Mouse (Mus musculus): ENCODE data around the gene Lrrc27.

Lrrc27 gene

DNA sequence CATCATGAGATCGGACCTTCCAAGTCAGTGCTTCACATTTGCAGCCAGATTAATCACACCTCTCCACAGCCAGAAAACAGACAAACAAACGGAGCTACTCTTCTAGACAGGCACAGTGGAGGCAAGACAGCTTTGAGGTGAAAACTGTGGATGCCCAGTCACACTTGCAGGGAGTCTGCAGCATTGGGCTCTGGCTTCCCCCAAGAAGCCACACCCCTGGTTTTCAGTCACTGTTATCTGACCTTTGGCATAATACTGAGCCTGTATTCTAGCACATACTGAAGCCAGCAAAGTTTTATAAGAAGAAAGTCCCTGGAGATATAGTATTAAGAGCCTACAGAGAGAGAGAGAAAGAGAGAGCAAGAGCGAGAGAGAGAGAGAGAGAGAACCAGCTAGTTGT, 26.6 kb downstream of the Lrrc27 start:
- DNase-seq (ENCODE audit: low read depth, low spot score), result no peak

DNA sequence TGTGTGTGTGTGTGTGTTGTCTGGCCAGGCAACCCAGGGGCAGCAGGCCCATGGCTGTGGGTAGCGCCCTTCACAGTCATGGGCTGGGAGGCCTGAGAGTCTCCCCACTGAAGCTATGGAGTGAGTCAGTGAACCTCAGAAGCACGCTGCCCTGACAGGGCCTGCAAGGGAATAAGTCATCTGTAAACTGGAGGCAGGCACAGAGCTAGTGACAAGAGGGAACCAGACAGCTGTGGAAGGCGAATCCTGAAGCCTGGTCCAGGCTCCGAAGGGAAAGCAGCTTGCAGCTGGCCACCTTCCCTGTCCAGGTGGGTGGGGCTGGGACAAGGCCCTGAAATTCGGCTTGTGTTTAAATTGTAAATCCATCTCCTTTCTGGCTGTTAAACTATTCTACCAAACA, 33.3 kb downstream of the Lrrc27 start:
- no peak for DNase-seq (ENCODE audit: low read depth, low spot score)

DNA sequence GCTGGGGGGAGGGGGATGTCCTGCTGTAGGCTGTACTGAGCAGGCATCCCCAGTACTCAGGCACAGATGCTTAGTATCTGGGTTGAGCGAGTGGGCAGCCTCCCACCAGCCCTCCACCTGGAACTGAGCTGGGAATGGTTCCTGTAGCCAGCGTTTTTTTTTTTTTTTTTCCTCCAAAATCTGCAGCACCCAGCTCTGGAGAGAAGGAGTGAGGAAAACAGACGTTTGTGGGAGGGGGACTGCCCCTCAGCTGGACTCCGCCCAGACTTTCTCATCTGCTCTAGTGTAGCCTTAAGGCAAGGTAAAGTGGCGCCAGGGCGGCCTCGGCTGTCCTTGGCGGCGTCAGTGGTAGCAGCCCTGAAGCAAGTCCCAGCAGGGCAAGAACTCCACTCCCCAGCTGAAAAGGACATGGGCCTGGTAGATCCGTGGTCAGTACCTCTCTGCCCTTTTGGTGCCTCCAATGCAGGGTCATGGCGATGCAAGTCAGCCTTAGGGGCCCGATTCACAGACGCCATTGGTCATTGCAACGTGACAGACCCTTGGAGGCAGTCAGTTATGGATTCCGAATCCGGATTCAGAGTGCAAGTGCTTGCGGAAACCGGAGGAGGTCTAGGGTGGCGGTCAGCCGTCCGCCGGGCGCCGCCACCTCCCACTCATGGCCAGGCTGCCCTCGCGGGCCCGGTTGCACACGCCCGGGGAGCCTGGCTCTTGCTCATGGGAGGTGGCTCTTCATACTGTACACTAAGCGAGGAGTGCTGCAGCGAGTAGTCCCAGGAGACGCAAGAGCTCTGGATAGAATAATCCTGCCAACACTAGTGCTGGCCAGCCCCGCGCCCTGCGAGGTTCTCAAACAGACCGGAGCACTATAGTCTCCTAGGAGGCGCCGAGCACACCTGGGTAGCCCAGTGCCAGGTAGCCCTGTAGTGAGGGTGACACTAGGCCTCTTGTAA, 34.4 kb downstream of the Lrrc27 start:
- DNase-seq (ENCODE audit: low read depth, low spot score), result no peak

DNA sequence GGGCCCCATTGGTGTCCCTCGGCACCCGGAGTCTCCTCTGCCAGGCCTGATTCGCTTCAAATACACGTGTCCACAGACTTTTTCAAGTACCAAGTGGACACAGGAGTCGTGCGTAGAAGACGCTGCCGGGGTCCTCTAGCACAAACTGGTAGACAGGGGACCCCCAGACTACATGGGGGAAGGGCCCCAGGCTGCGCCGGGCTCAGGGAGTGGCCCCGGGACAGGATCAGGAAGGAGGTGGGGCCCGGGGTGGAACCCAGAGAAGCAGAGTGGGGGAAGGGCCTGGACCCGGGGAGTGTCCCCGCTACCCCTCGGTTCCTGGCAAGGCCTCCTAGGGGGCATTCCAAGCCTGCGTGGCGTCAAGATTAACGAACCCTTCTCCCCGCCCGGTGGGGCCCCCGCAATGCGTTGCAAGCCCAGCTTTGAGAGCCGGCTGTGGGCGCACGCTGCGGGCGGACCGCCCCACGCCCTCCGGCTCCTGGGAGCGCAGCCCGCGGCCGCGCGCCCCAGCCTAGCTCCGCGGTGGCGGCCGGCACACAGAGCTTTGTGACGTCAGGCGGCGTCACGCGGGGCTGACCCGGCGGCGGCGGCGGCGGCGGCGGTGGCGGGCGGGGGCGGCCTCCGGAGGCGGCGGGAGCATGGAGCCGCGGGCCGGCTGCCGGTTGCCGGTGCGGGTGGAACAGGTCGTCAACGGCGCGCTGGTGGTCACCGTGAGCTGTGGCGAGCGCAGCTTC, 35.3 kb downstream of the Lrrc27 start, which contains the start of gene Pwwp2b:
Gene Pwwp2b, plus strand, starts transcription at position 602 of the 734 bp plus-strand sequence.
- no peak for DNase-seq (ENCODE audit: low read depth, low spot score)

DNA sequence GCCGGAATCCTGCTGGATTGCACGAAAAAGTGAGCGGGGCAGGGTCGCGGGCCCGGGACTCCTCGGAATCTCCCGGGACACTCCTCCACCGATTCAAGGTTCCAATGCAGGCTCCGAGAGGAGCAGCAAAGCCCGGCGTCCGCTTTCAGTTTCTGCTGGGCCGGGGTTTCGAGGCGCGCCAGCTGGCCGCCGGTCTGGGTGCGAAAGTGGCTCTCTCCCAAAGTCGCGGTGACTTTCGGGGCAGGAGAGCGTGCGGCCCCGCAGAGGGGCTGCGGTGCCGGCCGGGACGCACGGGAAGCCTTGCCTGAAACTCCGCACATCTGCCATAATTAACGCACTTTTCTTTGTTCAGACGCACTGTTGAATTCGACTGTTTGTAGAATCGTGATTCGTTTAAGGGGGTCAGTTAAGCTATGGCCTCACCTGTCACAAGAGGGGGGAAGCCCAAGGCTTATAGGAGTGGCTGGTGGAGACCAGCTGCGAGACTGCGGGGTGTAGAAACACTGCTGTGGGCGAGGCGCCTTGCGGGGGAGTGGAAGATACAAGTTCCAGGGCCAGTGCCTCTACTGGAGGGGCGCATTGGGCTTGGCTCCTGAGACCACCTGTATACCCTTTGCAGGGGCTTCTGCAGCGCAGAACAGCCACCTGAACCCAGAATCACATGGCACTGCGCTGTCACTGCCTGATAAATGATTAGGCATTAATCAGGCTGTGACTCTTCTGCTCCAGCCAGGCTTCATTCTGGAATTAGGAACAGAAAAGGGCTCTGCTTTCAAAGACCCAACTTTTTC, 36.0 kb downstream of the Lrrc27 start:
- DNase-seq (ENCODE audit: low read depth, low spot score), result no peak

DNA sequence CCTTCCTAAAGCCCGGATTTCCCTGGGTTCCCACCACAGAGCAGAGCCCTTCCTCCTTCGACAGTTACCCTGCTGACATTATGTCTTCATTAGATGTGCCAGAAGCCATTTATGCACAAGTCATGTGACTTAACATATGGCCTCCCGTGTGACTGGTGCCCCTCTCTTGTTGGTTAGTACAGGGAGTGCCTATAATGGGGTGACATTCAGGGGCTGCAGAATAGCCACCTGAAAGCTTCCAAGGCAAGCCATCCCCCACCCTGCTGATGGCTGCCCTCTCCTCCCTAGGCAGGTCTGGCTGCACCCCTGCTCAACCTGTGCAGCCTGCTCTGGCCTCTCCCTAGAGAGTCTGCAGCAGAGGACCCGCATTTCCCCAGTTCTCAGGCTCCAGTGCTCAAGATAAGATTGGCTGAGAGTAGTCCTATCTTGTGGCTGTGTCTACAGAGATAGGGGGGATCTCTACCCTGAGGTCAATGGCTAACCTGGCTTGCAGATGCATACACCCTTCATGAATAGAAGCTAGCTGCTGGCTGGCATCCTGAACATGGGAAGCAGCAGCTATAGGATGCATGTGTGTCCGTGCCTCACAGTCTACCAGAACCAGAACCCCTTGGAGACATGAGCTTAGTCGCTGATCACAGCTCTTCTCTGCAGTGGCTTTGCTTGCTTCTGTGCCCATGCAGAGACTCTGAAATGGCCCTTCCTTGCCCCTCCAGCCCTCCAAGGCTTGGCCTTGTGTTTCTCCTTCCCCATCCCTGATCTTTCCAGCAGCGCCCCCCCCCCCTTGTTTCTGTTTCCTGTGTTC, 36.8 kb downstream of the Lrrc27 start:
- no peak for DNase-seq (ENCODE audit: low read depth, low spot score)

DNA sequence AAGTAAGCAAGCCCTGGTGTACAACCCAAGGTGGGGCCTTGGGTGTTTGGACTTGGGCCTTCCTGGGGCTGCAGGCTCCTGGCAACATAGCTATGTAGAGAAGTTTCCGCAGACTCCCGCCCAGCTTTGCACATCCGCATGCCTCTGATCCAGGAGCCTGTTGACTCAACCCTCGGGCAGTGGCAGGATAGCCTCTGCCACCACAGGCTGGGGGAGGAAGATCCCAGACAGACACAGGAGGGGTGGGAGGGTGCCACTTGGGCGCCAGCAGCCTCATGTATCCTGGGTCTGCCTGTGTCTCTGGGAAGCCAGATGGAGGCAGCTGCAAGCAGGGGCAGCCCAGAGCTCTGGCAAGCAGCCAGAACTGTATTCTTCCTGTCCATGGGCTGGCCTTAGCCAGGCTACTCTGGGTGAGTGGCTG, 39.1 kb downstream of the Lrrc27 start:
- DNase-seq (ENCODE audit: low read depth, low spot score), result no peak

DNA sequence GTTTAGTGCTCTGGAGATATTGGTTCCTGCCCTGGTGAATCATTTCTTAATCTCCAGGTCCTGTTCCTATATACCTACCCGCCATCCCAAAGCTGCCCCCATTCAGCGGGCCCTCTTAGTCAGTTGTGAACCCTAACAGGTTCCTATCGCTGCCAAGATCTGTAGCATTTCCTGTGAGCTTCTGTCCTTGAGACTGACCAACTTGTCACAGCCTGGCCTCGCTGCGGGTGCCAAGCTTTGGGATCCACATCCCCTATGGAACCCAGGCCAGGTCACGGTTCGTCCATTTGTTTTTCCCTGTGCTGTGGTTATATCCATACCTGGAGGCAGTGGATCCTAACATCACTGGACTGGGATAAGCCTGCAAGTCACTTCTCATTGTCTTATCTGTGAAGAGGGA, 39.8 kb downstream of the Lrrc27 start:
- DNase-seq (ENCODE audit: low read depth, low spot score), result no peak

DNA sequence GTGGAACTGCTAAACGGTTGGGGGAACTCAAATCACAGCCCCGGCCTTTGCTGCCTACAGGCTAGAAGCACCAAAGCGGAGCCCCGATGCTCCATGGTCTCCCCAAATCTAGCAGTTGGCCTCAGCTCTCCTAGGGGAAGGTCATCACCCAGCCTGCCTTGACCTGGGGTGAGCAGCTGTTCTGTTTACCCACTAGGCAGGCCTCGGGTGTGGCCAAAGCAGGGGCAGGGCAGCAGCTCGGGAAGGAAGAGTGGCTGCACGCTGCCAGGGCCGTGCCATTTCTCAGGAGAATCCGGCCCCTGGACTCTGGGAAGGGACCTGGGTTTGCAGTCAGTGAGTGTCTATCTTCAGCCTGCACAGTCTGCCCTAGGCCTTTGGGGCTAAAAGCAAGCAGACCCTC, 40.2 kb downstream of the Lrrc27 start:
- DNase-seq (ENCODE audit: low read depth, low spot score), result no peak

DNA sequence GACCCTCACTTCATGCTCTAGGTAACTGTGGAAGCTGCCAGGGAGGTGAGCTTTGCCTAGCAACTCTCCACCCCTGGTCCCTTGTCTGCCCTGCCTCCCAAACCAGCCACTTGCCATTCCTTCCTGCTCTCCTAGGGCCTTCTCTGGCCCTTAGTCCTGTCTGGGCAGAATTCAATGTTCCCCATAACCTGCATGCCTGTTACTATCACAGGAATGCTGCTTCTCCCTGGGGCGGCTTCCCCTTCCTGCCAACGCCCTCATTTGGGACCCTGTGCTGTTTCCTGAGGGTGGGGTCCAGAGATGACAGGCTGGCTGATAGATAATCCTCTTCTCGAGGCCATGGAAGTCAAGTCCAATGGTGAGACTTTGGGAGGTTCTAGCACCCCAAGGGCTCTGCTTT, 40.7 kb downstream of the Lrrc27 start:
- DNase-seq (ENCODE audit: low read depth, low spot score), result no peak

DNA sequence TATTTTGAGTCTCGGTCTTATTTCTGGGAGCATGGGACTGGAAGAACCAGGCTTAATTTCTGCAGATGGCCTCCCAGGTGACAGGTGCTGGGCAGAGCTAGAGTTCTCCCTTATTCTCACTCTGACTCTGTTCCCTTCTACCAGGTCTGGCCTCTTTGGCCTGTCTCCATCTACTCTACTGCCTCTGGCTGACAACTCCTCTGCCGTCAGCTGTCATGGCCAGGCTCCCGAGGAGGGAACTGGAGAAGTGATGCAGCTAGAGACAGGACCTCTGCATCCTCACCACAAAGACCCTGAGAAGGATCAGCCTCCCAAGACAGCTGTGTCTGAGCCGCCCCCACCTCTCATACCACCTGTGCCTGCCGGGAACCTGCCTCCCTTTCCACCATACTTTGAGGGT, 41.8 kb downstream of the Lrrc27 start:
- no peak for DNase-seq (ENCODE audit: low read depth, low spot score)

DNA sequence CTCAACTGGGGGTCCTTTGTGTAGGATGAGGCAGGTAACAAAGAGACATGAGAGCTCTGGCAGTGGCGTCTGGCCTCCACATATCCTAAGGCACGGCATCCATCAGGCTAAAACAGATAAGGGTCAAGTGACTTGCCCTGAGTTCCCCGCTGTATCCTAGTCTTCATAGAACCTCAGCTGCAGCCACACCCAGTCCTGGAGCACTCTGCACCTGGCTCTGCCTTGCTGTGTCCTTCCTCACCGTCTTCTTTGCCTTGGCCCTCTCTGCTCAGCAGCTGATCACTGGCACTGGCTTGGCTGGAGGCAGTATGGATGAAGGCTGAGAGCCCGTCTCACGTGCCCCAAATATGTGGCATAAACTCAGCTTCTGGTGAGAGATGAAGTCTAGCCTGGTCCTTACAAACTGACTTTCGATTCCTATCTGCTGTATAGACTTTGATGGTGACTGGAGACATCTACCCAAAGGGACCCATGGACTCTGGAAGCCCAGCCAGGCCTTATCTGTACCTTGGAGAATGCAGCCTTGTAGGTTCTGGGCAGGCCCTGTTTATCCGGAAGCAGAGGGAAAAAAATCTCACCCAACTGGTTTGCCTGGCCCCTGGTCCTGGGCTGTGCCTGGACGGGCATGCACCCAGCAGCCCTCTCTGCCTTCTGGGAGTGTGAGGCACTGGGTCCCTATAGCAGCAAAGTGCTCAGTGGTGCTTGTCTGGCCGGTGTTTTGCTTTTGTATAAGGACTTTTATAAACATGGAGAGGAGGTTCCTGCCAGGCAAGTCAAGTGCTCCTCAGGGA, 45.2 kb downstream of the Lrrc27 start:
- no peak for DNase-seq (ENCODE audit: low read depth, low spot score)

DNA sequence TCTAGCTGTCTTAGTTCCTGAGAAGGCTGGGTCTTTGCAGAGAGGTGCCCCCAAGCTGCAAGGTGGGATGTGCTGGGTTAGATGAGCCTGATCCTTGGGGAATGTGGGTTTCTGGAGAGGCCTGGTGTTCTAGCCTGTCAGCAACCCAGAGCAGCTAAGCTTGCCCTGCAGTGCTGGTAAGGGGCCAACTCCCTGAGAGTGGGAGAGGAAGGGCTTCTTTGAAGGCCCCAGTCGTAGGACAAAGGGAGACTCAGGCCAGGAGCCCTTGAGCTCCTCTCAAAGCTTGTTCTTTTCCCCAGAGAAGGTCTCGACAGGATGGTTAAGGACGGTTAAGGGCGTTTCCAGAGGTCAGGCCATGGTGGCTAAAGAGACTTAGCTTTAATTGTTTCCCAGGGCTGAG, 51.5 kb downstream of the Lrrc27 start:
- DNase-seq (ENCODE audit: low read depth, low spot score), result no peak

DNA sequence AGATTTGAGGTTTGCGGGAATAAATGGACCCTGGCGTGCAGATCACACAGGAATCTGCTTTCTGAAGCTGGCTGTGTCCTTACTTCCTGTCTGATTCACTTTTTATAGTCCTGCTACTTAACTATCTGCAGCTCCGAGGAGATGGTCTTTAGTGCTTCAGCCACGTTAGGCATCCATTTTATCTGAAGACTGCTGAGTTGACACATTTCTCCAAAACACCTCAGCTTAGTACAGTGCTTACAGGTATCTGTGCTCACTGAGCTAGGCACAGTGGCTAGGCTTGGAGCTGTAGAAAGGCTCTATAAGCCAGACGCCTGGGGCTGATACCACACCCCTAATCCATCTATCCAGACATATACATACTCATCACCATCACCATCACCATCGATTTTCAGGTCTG, 52.8 kb downstream of the Lrrc27 start:
- DNase-seq (ENCODE audit: low read depth, low spot score), result no peak

DNA sequence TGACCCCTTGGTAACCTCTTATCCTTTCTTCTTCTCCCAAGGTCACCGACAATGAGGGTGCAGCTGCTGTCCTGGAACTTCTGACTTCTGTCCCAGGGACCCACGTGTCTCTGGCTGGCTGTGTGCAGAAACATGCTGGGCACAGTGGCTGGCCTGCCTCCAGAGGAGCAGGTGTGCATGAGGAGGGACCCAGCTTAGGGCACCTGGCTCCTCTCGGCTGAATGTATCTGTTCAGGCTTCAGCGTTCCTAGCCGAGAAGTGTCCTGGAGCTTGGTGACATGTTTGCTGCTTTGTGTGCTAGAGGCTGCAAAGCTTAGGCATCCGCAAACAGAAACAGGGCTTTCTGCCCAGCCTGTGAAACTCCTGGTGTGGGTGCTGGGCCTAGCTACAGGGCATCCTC, 53.6 kb downstream of the Lrrc27 start:
- DNase-seq (ENCODE audit: low read depth, low spot score), result no peak

DNA sequence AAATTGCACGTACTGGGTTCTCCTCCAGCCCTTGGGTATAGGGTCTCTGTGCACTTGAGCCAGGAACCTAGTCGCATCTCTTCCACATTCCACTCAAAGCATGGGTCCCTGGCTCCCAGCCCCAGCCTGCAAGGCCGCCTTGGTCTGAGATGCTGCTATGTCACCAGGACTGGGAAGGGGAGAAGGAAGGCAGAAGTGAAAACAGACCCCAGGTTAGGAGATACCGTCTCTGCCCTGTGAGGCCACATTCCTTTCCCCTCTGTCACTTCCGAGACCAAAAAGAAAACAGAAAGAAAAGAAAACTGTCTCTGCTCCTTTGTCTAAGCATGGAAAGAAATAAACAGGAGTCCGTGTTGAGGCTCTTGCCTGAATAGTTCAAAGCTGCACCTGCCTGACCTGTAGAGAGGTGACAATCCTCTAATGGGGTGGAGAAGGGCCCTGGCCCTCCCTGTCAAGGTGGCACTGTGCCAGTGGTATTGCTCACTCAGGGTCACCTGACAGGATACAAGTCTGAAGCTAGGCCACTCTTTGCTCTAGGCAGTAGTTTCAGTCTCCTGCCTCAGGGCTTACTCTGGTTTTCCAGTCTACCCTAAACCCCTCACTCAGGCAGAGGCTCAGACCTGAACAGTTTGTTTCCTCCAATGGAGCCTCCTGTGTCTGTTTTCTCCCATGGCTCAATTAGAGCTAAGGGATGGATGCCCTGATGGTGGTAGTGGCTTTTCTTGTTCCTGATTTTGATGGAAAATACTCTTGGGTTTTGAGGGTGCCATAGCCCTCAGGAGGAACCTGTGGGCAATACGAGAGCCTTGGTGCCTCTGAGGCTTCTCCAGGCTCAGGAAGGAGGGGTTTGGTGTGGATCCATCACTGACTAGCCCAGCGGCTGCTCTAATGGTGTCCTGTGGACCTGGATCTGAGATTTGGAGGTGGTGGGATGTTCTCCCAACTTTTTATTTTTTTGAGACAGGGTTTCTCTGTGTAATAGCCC, 54.4 kb downstream of the Lrrc27 start:
- no peak for DNase-seq (ENCODE audit: low read depth, low spot score)

DNA sequence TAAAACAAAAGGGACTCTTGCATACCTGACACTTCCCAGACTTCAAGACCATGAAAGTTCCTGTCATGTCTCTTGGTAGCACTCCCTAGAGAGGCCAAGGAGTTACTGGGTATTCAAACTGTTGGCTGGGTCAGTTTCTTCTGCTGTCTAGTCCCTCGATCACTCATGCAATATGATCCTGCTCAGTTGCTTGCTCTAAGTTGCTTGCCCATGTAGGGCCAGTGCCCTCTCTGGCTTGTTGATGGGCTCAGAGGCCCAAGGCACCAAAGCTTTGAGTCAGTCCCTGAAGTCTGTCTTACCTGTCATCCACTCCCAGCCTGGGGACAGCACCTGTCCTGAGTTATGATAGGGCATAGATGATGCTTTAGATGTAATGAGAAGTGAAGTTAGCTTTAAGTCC, 58.0 kb downstream of the Lrrc27 start:
- no peak for DNase-seq (ENCODE audit: low read depth, low spot score)

DNA sequence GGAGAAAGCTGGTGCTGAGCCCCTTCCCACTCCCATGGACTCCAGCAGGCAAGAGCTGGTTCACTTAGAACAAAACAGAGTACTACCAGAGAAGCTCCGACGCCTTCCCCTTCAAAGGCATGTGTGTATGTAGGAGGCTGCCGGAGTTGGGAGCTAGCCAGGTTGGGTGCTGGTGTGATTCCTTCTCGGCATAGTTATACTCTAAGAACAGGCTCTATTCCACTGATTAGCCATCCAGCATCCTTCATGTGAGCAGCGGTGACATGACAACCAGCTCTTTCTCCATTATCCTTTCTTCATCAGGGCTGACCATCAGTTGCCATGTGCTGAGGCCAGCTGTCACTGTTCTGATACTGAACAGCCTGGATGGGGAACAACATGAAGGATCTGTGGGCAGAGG, 59.1 kb downstream of the Lrrc27 start:
- DNase-seq (ENCODE audit: low read depth, low spot score), result no peak

Data from brain, embryonic 18.5 days (tissue).